Mouse (Mus musculus): ENCODE results near the gene Spata31d1b. TPM values are rescaled to one million over a fixed set of nuclear protein-coding genes. Genes with fewer than 3 reads are reported as not detected.
"Not testable (repeated sequence)": the region's sequence is repeated elsewhere in the genome, so short reads cannot be mapped to it uniquely, and the experiment has no call there.

Spata31d1b gene
- total RNA-seq, 2 experiments from 2014 or later: not detected

DNA sequence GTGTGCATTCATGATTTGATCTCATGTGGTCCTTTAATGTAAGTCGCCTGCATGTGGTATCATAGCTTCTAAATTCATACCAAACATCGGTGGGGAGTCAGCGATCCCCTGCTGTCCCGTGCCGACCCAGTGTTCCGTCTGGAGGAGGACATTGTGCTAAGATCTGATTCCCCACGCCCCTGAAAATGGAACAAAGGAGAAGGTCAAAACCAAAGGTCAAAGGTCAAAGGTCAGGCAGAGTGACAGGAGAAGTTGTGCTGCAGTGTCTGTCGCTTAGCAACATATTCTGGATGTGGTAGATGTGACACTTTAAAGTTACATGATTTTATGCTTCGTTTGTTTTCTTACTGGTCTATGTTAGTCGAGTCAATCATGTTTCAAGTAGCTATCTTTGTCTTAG lies 20.6 kb upstream of the Spata31d1b start:
- no peak for DNase-seq
- intact Hi-C loops (cut with DNase I): no loop called here

DNA sequence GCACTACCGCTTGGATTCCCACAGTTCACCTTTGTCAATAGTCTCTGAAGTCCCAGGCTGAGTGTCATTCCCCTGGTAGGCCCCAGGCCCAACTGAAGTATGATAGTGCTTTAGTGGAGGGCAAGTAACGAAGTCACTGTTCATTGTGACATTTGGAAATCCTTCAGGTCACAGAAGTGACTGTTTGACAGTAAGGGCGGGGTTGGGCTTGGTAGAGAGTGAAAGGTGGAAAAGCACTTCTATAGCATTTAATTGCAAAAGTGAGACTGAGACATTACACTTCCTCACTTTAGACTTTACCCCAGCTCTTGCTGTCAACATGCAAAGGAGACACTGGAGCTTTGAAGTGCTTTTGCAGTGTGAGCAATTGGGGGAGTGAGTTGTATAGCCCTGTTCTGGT lies 18.1 kb upstream of the Spata31d1b start, which contains the start of gene 4921517D22Rik:
Gene 4921517D22Rik, minus strand, starts transcription at position 101 of the 400 bp plus-strand sequence.
- intact Hi-C loops (cut with DNase I): no loop called here
- DNase-seq: no peak

DNA sequence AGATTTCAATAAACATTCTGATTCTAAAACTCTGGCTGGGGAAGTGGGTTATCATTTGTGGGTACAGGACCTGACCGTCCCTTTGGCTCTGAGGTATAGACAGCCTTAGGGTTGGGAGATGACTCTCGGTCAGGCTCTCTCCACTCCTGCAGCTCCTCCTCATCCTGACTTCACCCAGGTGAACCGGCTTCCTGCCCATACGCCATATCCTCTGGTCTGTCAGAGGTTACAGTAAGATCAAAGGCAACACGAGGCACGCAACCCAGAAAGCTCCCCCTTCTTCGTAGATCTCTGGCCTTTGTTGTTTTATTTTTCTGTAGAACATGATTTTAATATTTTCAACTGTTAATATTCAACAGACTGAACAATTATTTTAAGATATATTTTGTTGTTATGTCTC lies 16.3 kb upstream of the Spata31d1b start:
- intact Hi-C loops (cut with DNase I): no loop called here
- DNase-seq: no peak

DNA sequence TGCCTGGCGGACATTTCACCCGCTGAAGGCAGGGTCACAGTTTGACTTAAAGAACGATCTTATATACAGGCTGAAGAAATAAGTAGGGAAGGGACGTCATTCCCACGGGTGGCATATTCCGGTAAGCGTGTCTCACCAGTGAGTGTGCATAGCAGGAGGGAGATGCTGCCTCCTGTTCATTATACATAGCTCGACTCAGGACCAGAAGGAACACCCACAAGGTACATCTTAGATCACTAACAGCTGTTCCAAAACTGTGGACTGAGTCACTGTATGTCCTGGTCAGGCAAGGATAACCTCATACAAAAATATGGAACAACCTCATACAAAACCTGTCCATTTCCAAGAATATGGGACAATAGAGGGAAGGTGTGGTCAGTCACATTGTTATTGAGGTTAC lies 13.0 kb upstream of the Spata31d1b start:
- intact Hi-C loops (cut with DNase I): no loop called here
- DNase-seq: no peak

DNA sequence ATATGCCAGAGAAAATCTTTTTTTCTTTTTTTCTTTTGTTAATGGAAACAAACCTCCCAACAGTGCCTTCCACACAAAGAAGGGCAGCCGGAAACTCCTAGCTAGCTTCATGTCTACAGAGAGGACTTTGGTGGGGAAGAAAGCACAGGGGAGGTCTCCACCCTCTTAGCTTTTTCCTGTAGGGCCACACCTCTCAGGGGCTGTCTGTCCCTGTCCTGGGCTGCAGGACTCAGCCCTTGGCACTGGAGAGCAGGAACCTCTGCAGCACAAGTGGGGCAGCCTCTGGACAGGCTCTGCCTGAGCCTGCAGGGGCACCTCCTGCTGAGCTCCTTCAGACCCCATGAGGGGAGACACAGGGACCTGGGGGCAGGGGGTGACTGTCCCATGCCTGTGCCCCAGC lies 11.9 kb upstream of the Spata31d1b start:
- intact Hi-C loops (cut with DNase I); DNase-seq: not testable (repeated sequence)

DNA sequence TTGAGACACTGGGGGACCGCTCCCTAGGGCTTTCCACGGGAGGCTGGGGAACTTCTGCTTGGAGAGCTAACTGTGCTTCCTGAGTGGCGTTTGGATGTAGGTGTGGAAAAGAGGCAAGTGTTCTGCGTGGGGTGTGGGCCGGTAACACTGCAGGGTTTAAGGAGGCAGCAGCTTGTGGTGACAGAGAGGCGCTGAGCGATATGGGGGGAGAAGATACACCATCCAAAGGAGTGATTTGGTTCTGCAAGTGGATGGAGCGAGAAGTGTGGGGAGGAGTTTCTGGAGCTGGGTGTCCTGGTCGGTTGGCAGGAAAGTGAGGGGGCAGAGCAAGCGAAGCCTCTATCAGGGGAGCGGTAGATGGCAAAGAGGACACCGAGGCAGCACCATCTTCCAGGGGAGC lies 8.6 kb upstream of the Spata31d1b start:
- intact Hi-C loops (cut with DNase I): no loop called here

DNA sequence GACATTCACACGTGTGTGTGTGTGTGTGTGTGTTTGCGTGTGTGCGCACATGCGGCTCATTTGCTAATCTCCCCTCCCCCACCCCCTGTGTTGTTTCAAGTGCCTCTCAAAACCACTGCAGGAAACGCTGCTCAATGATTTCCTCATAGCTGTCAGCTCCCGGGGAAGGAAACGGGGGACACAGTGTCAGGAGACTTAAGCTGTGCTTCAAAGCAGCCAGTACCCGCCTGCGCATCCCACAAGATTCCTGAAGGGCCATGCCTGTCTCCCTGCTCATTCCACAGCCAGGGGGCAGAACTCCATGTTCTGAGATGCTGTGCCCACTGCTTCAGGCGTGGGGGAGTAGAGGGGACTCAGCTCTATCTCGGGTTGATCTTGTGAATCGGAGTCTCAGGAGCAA lies 7.5 kb upstream of the Spata31d1b start:
- intact Hi-C loops (cut with DNase I): loop anchor here (2.0 kb wide), 1 partner anchor 24 kb away; no protein-coding TSS in a partner anchor

More for the DNA sequence above, 8.6 kb upstream of the Spata31d1b start:
- DNase-seq: no peak

DNA sequence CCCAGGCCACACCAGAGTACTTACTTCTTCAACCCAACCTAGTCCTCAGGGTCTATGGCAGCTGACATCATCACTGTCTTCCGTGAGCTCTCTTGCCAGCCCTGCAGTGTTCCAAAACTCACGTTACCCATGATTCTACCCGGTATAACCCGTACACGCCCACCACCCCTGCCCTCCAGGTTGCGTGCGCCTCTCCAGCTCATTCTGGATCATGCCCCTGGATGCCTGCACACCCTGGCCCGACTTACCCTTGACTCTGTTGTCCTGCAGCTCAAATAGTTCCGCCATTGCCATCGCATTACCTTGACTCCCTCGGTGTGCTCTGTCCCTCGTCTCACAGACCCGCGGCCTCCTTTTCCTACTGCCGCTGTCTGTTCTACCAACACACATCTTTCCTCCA lies 1.9 kb upstream of the Spata31d1b start, which contains the start of gene Spata31d1a:
Gene Spata31d1a, minus strand, starts transcription at position 101 of the 400 bp plus-strand sequence.
- intact Hi-C loops (cut with DNase I): no loop called here
- no peak for DNase-seq

More for the DNA sequence above, 7.5 kb upstream of the Spata31d1b start:
- DNase-seq: no peak

DNA sequence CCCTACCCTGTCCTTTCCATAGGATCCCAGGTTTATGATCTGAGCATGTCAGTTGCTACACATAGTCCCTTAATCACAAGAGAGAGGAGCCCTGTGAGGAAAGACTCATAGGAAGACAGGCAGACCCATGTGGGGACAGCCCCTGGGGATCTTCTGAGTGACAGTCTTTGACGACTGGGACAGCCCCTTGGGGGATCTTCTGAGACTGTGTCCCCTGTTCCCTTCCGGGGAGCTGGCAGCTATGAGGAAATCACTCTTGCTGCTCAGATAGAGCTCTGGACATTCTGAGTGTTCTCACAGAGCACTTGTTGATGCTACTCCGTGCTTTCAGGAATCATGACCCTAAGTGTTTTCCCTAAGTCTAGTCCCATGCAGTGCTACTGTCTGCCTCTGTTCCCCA lies 1.6 kb downstream of the Spata31d1b start:
- DNase-seq: no peak
- intact Hi-C loops (cut with DNase I): no loop called here

DNA sequence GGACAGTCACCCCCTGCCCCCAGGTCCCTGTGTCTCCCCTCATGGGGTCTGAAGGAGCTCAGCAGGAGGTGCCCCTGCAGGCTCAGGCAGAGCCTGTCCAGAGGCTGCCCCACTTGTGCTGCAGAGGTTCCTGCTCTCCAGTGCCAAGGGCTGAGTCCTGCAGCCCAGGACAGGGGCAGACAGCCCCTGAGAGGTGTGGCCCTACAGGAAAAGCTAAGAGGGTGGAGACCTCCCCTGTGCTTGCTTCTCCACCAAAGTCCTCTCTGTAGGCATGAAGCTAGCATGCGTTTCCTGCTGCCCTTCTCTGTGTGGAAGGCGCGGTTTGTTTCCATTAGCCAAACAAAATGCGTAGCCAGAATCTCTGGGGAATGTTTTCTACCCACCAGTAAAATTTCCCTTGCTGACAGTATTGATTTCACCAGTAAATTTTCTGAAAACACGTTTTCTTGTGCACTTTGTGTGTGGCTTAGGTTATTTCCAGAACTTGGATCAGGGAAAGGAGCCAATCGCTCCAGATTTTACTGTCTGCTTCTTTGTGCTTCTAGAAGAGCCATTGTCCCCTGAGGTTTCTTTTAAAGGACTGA lies 6.9 kb downstream of the Spata31d1b start:
- intact Hi-C loops (cut with DNase I): loop anchor here (1.0 kb wide), 1 partner anchor 18 kb away; no protein-coding TSS in a partner anchor
- peak in 1 of 2 experiments; percentile 27 for DNase-seq

DNA sequence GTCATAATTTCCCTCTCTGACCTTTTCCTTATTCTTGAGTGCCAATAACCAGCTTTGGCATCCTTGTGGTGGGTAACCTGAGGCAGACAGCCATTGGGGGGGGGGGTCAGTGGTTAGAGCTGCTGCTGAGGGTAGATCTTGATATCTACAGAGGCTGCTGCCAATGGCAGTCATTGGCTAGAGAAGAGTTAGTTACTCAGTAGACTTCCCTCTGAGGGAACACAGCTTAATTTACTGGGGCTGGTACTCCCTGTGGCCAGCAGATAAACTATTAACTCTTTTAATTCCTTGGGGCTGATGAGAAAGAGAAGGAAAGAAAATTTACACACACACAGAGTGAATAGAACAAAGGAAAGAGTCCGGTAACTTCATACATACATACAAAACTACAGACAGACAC lies 7.4 kb downstream of the Spata31d1b start:
- intact Hi-C loops (cut with DNase I): loop anchor here (1.0 kb wide), 1 partner anchor 18 kb away; no protein-coding TSS in a partner anchor
- DNase-seq: no peak

DNA sequence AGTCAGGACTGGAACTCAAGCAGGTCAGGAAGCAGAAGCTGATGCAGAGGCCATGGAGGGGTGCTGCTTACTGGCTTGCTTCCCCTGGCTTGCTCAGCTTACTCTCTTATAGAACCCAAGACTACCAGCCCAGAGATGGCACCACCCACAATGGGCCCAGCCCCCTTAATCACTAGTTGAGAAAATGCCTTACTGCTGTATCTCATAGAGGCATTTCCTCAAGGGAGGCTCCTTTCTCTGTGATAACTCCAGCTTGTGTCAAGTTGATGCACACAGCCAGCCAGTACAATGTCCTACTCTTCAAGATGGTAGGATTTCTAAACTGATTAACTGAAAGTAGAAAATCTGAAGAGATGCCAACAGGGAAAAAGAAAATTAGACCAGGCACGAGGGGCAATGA lies 10.0 kb downstream of the Spata31d1b start:
- DNase-seq; intact Hi-C loops (cut with DNase I): not testable (repeated sequence)

DNA sequence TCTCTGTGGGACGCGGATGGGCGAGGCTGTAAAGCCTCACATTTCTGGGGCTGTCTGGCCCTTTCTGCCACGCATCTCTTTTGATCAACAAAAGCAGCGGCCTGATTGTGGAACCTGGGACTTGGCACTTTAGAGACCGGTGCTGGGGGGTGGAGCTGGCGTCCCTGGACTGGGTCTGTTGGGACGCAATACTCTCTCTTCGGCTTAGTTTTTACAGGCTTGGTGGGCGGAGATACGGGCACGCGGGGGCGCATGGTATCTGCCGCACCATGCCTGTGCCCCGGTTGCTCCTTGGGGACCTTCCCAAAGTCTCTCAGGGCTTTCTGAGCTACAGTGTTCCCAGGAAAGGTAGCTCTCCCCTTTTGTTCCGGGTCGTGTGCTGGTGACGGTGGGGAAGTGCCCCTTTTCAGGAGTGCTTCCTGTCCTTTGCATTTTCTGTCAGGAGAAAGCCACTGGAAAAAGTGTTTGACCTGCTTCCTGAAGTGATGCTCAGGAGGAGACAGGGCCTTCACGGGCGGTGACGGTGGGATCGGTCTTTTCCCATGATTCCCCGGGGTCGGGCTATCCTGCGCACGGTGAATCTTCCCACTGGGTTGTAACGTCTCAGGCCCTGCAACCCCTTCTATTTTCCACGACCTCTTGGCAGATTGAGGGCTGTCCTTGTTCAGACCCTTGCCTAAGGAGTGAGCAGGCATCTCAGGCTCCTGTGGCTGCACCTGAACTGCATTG lies 14.2 kb downstream of the Spata31d1b start:
- intact Hi-C loops (cut with DNase I): loop anchor here (5.0 kb wide), 2 partner anchors 89 to 209 kb away; no protein-coding TSS in a partner anchor
- DNase-seq: no peak

DNA sequence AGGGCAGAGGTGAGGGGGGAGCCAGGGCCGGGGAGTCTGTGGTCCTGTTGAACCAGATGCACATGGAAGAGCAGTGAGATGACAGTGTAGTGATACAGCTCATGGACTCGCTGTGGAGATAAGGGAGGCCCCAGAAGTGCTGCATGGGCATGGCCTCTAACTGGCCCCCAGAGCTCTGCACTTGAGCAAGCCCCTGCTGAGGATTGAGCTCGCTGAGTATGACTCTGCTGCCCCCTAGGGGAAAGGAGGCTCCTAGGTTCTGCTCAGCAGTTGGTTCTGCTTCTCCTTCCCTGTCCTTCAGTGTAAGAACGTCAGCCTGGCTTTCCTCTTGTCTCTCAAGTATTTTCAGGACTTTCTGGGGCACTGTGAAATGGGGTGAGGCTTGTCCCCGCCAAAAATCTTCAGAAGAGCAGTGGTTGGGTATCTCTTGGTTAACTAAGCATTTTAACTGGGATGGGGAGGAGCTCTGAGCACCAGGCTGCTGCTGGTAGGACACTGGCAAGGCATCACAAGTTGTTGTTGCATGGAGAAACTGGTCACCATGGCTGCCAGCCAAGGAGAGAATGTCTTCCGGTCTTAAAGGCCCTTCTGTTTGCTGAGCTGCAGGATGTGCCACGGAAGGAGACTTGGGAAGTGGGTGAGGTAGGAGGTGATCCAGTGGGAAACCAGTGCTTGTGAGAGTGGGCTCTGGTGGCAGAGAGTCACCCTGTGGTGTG lies 16.5 kb downstream of the Spata31d1b start:
- intact Hi-C loops (cut with DNase I): loop anchor here (2.0 to 5.0 kb wide), 3 partner anchors 24 to 211 kb away; no protein-coding TSS in a partner anchor

DNA sequence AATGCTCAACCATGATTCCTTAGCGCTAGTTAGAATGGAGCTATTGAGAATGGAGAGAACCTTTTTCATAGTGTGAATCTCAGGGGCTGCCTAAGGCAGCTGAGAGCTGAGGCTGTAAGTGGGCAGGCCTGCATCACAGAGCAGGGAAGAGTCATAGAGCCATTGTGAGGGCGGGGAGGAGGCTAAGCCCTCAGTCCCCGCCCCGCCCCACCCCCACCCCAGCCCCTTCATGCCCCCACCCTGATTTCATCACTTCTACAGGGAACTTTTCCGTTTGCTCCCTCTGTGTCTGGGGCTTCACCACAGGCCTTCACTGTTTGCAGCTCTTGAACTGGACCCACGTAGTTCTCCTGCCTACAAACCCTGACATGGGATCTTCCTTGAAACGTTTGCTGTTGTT lies 19.6 kb downstream of the Spata31d1b start, which contains the start of gene Spata31d1d:
Gene Spata31d1d, minus strand, starts transcription at position 101 of the 400 bp plus-strand sequence.
- DNase-seq: no peak
- intact Hi-C loops (cut with DNase I): no loop called here

More for the DNA sequence above, 16.5 kb downstream of the Spata31d1b start:
- peak; percentile 81 to 83 for DNase-seq

DNA sequence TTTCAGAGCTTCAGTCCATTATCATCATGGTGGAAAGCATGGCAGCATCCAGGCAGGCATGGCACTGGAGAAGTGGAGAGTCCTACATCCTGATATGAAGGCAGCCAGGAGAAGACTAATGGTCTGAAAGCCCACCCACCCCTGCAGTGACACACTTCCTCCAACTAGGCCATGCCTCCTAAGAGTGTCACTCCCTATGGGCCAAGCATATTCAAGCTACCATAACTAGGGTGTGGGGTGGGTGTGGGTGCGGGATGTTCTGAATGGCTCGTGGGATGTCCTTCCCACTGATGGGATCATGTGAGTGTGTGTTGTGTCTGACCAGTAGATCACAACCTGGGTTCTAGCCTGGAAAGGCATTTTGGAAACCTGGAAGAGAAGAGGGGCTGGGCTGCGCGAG lies 21.9 kb downstream of the Spata31d1b start:
- DNase-seq: no peak
- intact Hi-C loops (cut with DNase I): no loop called here

DNA sequence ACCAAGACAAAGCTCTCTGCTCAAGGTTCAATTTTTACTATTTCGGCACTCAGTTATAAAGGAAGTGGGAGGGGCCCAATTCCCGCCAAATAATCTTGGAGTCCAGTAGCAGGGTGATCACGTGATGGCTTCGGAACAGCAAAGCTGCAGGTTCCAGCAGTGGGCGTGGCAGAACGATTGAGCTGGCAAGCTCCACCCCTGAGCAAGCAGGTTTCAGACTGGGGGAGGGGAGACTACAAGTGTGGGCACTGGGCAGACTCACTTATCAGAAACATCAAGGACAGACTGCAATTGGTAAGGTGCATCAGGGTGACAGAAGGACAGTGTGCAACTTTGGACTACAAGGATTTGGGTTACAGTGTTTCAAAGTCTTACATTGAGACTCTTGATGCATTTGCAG lies 22.3 kb downstream of the Spata31d1b start:
- intact Hi-C loops (cut with DNase I): not testable (repeated sequence)

DNA sequence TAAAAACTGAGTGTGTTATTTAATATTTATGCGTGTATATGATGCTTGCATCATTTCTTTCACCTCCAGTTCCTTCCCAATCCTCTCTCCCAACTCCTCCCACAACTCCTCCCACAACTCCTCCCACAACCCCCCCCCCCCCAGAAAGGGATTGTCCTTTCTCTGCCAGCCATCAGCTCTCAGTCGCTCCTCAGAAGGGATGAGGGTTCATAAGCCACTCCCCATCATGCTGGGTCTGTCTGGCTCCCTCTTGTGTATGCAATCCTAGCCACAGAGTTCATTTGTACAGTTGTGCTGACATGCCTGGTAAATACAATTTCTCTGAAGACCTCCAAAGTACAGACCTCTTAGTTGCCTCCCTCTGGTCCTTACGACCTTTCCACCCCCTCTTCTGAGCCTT lies 23.1 kb downstream of the Spata31d1b start:
- intact Hi-C loops (cut with DNase I): no loop called here
- no peak for DNase-seq

More for the DNA sequence above, 22.3 kb downstream of the Spata31d1b start:
- not testable (repeated sequence) for DNase-seq

DNA sequence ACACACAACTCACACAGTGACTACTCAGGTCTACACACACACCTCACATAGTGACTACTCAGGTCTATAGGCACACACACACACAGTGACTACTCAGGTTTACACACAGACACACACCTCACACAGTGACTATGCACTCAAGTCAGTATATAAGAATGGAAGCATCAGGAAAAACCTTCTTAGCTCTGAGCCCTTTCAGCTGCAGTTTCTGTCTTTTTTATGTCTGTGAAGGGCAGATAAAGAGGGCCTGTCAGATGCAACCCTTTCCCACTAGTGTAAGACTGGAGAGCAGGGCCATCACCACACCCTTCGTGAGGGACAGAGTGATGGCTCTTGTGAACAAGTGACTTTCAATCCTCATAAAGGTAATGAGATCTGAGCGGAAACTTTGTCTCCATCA lies 26.4 kb downstream of the Spata31d1b start:
- DNase-seq: no peak
- intact Hi-C loops (cut with DNase I): no loop called here

DNA sequence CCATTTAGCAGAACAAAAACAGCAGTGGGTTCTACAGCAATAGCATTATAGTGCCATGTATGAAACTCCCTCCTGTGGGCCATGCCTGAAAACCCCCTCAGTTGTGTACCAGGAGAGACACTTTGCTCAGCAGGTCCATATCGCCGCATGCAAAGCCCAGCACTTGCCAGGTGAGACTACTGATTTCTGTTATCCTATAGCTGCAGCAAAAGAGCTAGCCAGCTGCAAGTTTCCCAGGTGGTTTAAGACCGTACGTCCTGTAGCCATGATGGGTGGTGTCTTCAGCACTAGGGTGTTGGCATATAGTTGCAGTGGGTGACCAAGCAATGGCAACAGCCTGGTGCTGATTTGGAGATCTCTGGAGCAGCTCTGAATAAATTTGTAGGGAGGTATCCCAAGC lies 27.3 kb downstream of the Spata31d1b start:
- no peak for DNase-seq
- intact Hi-C loops (cut with DNase I): no loop called here

DNA sequence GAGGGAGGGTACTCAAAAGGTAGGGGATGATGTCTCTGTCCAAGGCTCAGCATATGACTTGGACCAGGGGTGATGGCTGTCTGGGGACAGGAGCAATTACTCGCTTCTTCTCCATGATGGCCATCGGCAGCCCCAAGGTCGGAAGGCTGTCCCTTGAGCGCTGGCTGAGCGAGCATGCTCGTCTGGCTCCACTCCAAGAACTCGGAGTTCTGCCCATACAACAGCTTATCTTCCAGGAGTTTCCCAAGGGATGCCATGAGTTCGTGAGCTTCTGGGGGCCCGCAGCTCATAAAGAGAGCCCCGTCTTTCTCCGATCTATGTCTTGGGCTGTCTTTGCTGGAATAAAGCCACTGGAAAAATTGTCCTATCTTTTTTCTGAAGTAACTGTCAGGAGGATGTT lies 29.0 kb downstream of the Spata31d1b start:
- DNase-seq: peak; percentile 47 to 66
- intact Hi-C loops (cut with DNase I): no loop called here

All from heart, postnatal 36 days (tissue).